In the genomic region with DNA sequence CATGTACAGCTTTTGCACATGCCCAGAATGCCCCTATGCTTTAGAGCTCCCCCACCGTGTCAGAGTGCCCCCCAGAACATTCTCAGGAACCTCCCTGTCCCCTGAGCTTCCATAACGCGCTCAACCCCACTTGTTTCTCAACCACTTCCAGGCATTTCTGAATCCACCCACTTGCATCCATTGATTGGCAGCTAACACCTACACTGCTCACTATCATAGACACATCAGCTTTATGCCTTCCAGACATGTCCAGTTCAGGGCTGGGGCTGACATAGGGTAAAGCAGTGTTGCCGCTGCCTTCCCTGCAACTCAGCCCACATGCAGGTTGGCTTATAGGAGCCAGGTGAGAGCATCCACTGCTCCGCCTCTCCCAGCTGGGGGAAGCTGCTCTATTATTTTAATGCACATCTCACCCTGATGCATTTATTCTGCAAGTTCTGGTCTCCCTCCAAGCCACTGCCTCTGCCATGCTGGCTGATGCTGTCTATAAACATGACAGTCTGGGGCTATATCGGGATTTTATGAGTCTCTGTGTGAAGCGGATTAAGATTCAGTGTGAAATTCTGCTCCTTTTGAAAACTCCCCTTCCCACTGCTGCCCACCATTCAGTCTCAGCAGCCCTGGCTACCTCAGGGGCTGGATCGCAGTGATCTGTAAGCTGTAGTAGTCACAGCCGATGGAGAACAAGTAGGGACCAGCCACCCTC, we compare ENCODE assay signal across 21 mouse cellular contexts. TPM values are rescaled to one million over a fixed set of nuclear protein-coding genes. Genes with fewer than 3 reads are reported as not detected.
DNase-seq lines count a peak whose midpoint lies in the region; ATAC-seq lines count a peak whose summit lies in the region.
"Had no signal": no experiment of that assay in that cellular context is flagged by ENCODE, and none has a peak within 500 bp of the region (broad histone marks: within the 10 kb centered on the region; RNA-seq: fewer than 3 reads in every experiment).

No protein-coding gene starts in this region.

- DNase-seq in forebrain, embryonic 10.5 days (ENCODE audit: extremely low spot score, low spot score), result no peak
- peak; percentile 65 for DNase-seq in right cerebral cortex, adult 18-20 months
- no peak for DNase-seq in right cerebral cortex, postnatal 4 days
- peak; percentile 49 to 94 for DNase-seq in left cerebral cortex, postnatal 25 days (ENCODE audit: low spot score in 2 of 2)
- DNase-seq in telencephalon, adult 2 months (ENCODE audit: low read depth, low spot score), result peak; percentile 87
- no peak for DNase-seq in hindbrain, embryonic 10.5 days (ENCODE audit: low spot score)
- no peak for DNase-seq in thymus, postnatal 36 days
- DNase-seq: adrenal gland, adult 8-10 months; cerebellum, adult 18-20 months; cerebellum, postnatal 36 days; heart, adult 18-20 months; kidney, adult 8-10 months; kidney, postnatal 25 days; liver, postnatal 0 days had no signal

- no peak overlapping the region for H3K9ac ChIP-seq in forebrain, embryonic 16.5 days (replicated peaks; ENCODE audit: low read depth, low read length)
- H3K9ac ChIP-seq: heart, embryonic 15.5 days; limb, embryonic 15.5 days; liver, postnatal 0 days had no signal

- no peak overlapping the region for H3K4me2 ChIP-seq in forebrain, embryonic 16.5 days (ENCODE audit: low read length)
- H3K4me2 ChIP-seq: heart, embryonic 15.5 days; limb, embryonic 15.5 days had no signal

- H3K27me3 ChIP-seq in forebrain, embryonic 16.5 days (replicated peaks; ENCODE audit: control insufficient read depth, insufficient read depth, low read length), result no peaks in the 10 kb centered on the region
- peaks cover 9% of the 10 kb centered on the region; the same call in 1 of the 2 replicates for H3K27me3 ChIP-seq in forebrain, embryonic 10.5 days (ENCODE audit: poor library complexity, severe bottlenecking)
- peaks cover 2% of the 10 kb centered on the region; the same call in 1 of the 2 replicates for H3K27me3 ChIP-seq in hindbrain, embryonic 10.5 days (ENCODE audit: insufficient read depth, poor library complexity, severe bottlenecking)

- 63% methylated on average over 9 of the region's 9 CpGs for WGBS in forebrain, embryonic 16.5 days
- 82% methylated on average over 9 of the region's 9 CpGs for WGBS in forebrain, embryonic 10.5 days
- 83% methylated on average over 9 of the region's 9 CpGs for WGBS in hindbrain, embryonic 10.5 days

- no peaks in the 10 kb centered on the region for H3K36me3 ChIP-seq in forebrain, embryonic 16.5 days (ENCODE audit: control insufficient read depth, insufficient read depth)
- H3K36me3 ChIP-seq in forebrain, embryonic 10.5 days (replicated peaks), result no peaks in the 10 kb centered on the region
- H3K36me3 ChIP-seq in hindbrain, embryonic 10.5 days, result no peaks in the 10 kb centered on the region
- H3K36me3 ChIP-seq: heart, embryonic 15.5 days; limb, embryonic 15.5 days had no signal

- ATAC-seq in forebrain, embryonic 16.5 days, result 0 out of 2 replicates have a peak, but pooled peaks have one; percentile 10
- ATAC-seq: inflammation-experienced regulatory T-cells, adult 6 months; liver, postnatal 0 days had no signal

- intact Hi-C loops in left cerebral cortex, postnatal 25 days (cut with DNase I), result loop anchor here (1.0 to 2.0 kb wide), 3 partner anchors 35 to 242 kb away; a partner anchor contains a TSS

- H3K4me3 ChIP-seq in forebrain, embryonic 16.5 days (replicated peaks; ENCODE audit: low read length), result no peak overlapping the region
- H3K4me3 ChIP-seq in forebrain, embryonic 10.5 days, result no peak overlapping the region
- H3K4me3 ChIP-seq in hindbrain, embryonic 10.5 days, result no peak overlapping the region
- H3K4me3 ChIP-seq: heart, embryonic 15.5 days; limb, embryonic 15.5 days had no signal

- peak overlapping the region; percentile 51 for H3K27ac ChIP-seq in forebrain, embryonic 16.5 days (ENCODE audit: low read length)
- H3K27ac ChIP-seq in forebrain, embryonic 10.5 days, result no peak overlapping the region
- H3K27ac ChIP-seq in hindbrain, embryonic 10.5 days, result no peak overlapping the region
- H3K27ac ChIP-seq: heart, embryonic 15.5 days; limb, embryonic 15.5 days had no signal

- no peaks in the 10 kb centered on the region for H3K9me3 ChIP-seq in forebrain, embryonic 16.5 days (ENCODE audit: control insufficient read depth, low read length)
- H3K9me3 ChIP-seq in forebrain, embryonic 10.5 days, result no peaks in the 10 kb centered on the region
- H3K9me3 ChIP-seq in hindbrain, embryonic 10.5 days, result no peaks in the 10 kb centered on the region
- H3K9me3 ChIP-seq: heart, embryonic 15.5 days; limb, embryonic 15.5 days had no signal

- H3K4me1 ChIP-seq in forebrain, embryonic 16.5 days (replicated peaks; ENCODE audit: control insufficient read depth, insufficient read depth, low read length), result peaks cover 36% of the 10 kb centered on the region
- H3K4me1 ChIP-seq in forebrain, embryonic 10.5 days, result peaks cover 14% of the 10 kb centered on the region
- H3K4me1 ChIP-seq in hindbrain, embryonic 10.5 days (replicated peaks), result peaks cover 12% of the 10 kb centered on the region
- H3K4me1 ChIP-seq: heart, embryonic 15.5 days had no signal

RNA-seq across cellular contexts. Expression of a gene that starts 54.6 kb away (rescaled TPM):
- polyA plus RNA-seq in forebrain, embryonic 16.5 days (2015; fragmentation: Nextera tagmentation; extraction: Ambion mirVana), result 1.5 and 3.0 TPM in 2 replicates
- polyA plus RNA-seq in forebrain, embryonic 10.5 days (2016; fragmentation: Nextera tagmentation; extraction: Ambion mirVana), result 0.32 and 0.36 TPM in 2 replicates
- 1 to 10 TPM; 3.9 to 4.2 TPM for total RNA-seq in left cerebral cortex, postnatal 25 days (2021)
- polyA plus RNA-seq in hindbrain, embryonic 10.5 days (2016; fragmentation: Nextera tagmentation; extraction: Ambion mirVana), result 0.75 and 1.1 TPM in 2 replicates
- total RNA-seq: hematopoietic stem cell, adult 5-6 weeks; megakaryocyte-erythroid progenitor cell, adult 5-6 weeks; neutrophil, adult 5-6 weeks had no signal
- polyA plus RNA-seq: inflammation-experienced regulatory T-cells, adult 6 months had no signal

Comparison
In these comparisons a context has a peak if more than half of its experiments do, and no peak if none do; other contexts are left out.
1. DNase-seq: peak in right cerebral cortex, adult 18-20 months (single experiment), left cerebral cortex, postnatal 25 days (2 of 2) and telencephalon, adult 2 months (single experiment); none in forebrain, embryonic 10.5 days (single experiment), right cerebral cortex, postnatal 4 days (single experiment), hindbrain, embryonic 10.5 days (single experiment) and thymus, postnatal 36 days (0 of 2).